Mouse (Mus musculus): Measurements from ENCODE around the gene AI661453. TPM values are rescaled to one million over a fixed set of nuclear protein-coding genes. Genes with fewer than 3 reads are reported as not detected.
"Not testable (repeated sequence)": the region's sequence is repeated elsewhere in the genome, so short reads cannot be mapped to it uniquely, and the experiment has no call there.

AI661453 gene
- polyA plus RNA-seq (2012) = not detected in 2 replicates

DNA sequence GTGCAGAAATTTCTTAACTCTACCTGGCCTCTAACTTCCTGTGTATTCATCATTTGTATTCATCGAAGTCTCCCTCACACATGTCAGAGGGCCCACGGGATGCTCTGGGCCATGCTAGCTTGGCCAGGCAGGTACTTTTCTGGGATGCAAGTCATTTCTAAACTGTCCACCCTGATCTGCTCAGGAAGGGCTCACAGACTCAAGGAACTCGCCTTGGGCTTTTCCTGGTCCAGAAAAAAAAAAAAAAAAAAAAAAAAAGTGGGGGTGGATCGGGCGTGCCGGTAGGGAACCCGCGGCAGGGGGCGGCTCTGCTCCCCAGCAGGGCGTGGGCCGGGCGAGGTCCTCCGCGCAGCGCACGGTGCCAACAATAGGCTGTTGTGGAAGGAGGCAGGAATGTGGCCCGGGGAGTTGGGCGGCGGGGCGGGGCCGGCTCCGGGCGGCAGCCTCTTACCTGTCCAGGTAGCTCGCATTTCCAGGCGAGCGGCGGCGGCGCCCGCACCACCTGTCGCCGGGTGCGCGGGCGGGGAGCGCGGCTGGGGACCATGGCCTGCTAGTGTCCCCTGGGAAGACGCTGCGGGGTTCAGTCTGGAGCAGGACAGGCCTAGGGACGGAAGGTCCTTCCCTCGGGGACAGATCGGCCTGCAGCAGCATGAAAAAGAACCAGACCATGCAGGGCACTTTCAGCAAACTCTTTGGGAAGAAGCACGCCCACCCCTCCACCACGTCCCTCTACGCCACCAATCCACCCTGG is at the start of gene AI661453:
Gene AI661453 (plus strand): TSS at position 460 of the 751 bp plus-strand sequence.
- no peaks in the 10 kb centered on the region for H3K36me3 ChIP-seq (ENCODE audit: control insufficient read depth)
- H3K4me1 ChIP-seq (ENCODE audit: control insufficient read depth) = no peaks in the 10 kb centered on the region; the same call in 1 of the 2 replicates
- no peaks in the 10 kb centered on the region for H3K9me3 ChIP-seq (ENCODE audit: control insufficient read depth, low read length)
- peak within 1 kb of the TSS; percentile 40 for H3K4me3 ChIP-seq (replicated peaks)
- TF ChIP-seq TAL1 (IDR thresholded peaks at IDR 0.05; ENCODE audit: low read length) (no peak), GATA1 (IDR thresholded peaks at IDR 0.05; ENCODE audit: low read length) (no peak)
- peaks cover 42% of the 10 kb centered on the region for H3K27me3 ChIP-seq (ENCODE audit: control insufficient read depth)

DNA sequence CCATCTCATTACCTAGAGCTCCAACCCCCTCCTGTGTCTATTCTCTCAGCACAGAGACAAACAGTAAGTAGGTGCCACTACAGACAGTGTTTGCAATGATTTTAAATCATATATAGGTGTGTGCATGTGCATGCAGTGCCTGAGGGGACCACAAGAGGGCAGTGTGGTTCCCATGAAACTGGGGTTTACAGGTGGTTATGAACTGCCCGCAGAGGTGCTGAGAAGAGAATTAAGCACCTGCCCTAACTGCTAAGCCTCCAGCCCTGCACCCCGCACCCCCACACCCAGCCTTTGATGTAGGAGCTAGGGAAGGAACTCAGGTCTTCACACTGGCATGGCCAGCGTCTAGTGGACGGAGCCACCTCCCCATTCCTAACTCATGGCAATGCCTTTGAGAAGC is 49.8 kb upstream of the AI661453 start:
- TF ChIP-seq TAL1 (IDR thresholded peaks at IDR 0.05; ENCODE audit: low read length) (no peak), GATA1 (IDR thresholded peaks at IDR 0.05; ENCODE audit: low read length) (no peak)
- no peaks in the 10 kb centered on the region for H3K27me3 ChIP-seq (ENCODE audit: control insufficient read depth)
- H3K36me3 ChIP-seq (ENCODE audit: control insufficient read depth) = peaks cover 4% of the 10 kb centered on the region; the same call in 1 of the 2 replicates
- peaks cover 7% of the 10 kb centered on the region for H3K9me3 ChIP-seq (ENCODE audit: control insufficient read depth, low read length)
- H3K4me3 ChIP-seq (replicated peaks) = no peak overlapping the region
- H3K4me1 ChIP-seq (ENCODE audit: control insufficient read depth) = no peaks in the 10 kb centered on the region

DNA sequence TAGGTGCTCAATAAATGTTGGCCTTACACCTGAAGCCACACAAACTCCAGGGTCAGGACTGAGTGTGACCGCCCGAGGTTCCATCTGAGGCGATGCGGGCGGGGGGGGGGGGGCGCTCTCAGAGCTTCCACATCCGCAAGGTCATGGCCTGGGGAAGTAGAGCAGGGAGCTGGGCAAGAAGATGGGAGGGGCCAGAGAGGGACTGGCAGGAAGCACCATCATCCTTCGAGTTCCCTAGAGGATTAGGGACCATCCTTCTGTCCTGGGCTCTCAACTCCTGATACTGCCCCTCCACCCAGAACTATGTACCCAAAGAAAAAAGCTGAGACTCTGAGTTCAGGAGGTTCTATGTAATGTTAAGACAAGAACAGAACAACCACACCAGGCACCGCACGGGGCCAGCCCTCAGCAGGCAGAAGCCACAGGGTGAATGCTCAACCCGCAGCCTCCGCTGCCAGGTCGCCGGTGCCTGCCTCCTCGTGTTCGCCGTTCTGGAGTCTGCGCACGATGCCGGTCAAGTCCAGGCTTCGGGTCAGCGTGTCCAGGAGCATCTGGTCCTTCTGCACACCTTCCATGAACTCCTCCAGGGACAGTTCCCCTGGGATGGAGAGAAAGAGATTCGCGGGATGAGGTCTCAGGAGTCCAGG is 42.1 kb upstream of the AI661453 start:
- Histone ChIP-seq H3K4me3 (replicated peaks) (no peak overlapping the region), H3K36me3 (ENCODE audit: control insufficient read depth) (no peaks in the 10 kb centered on the region), H3K27me3 (ENCODE audit: control insufficient read depth) (peaks cover 17% of the 10 kb centered on the region), H3K9me3 (ENCODE audit: control insufficient read depth, low read length) (no peaks in the 10 kb centered on the region), H3K4me1 (ENCODE audit: control insufficient read depth) (peaks cover 12% of the 10 kb centered on the region)
- TF ChIP-seq TAL1 (IDR thresholded peaks at IDR 0.05; ENCODE audit: low read length) (no peak), GATA1 (IDR thresholded peaks at IDR 0.05; ENCODE audit: low read length) (no peak)

DNA sequence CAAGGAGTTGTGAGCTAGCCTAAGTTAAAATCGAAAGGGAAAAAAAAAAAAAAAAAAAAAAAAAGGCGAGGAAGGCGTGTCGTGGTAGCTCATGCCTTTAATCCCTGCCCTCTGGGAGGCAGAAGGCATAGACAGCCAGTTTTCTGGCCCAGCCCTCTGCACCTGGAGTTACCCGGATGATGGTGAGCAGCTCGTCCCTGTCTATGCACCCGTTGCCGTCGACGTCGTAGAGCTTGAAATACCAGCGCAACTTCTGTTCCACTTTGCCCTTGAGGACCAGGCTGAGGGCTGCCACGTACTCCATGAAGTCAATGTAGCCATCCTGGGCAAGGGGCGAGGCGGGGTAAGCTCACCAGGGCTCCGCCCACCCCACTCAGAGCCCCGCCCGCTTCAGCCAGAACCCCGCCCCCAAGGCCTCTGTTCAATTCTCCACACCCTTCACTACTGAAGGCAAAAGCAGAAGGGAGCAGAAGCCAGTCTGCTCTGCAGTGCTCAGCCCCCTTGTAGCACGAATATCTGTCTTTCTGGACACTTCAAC is 41.0 kb upstream of the AI661453 start:
- peaks cover 17% of the 10 kb centered on the region for H3K27me3 ChIP-seq (ENCODE audit: control insufficient read depth)
- no peak for TF ChIP-seq TAL1 (IDR thresholded peaks at IDR 0.05; ENCODE audit: low read length)
- TF ChIP-seq GATA1 (IDR thresholded peaks at IDR 0.05; ENCODE audit: low read length) = no peak
- no peaks in the 10 kb centered on the region for H3K9me3 ChIP-seq (ENCODE audit: control insufficient read depth, low read length)
- H3K4me1 ChIP-seq (ENCODE audit: control insufficient read depth) = peaks cover 12% of the 10 kb centered on the region
- H3K36me3 ChIP-seq (ENCODE audit: control insufficient read depth) = no peaks in the 10 kb centered on the region
- H3K4me3 ChIP-seq (replicated peaks) = peak overlapping the region; percentile 56

DNA sequence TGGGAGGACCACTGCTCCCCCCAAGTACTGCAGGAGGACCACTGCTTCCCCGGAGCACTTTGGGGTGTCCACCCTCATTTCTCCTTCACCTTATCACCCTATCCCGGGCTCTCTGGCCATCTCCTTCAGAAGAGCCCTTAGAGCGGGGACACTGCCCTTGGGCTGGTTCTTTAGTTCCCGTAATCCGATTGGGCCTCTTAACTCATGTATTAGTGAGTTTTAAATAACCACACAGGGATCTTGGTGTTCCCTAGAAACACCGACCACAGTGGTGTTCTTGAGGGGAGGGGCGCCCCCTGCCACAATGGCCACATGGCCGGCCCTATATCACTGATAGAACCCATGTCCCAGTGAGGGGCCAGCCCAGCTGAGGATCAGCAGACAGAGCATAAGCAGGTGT is 37.3 kb upstream of the AI661453 start:
- Histone ChIP-seq H3K9me3 (ENCODE audit: control insufficient read depth, low read length) (no peaks in the 10 kb centered on the region), H3K27me3 (ENCODE audit: control insufficient read depth) (peaks cover 17% of the 10 kb centered on the region)

DNA sequence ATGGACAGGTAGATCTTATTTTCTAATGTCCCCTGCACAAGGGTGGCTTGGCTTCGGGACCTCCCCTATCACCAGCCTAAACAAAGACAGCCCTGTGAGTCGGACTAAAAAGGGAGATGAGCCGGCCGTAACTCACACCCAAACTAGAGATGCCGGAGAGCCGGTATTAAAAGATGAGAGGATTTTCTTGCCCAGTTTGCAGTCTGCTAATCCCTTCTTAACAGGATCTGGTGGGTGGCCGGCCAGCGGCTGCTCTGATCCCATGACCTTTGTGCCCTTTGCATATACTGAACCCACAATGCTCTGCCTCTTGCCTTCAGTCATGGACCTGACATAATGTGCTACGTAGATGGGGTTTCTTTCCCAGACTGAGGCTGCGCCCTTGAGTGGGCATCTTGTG is 36.0 kb upstream of the AI661453 start, which contains the start of gene Guca1a:
Gene Guca1a (minus strand): TSS at position 134 of the 400 bp plus-strand sequence.
- Histone ChIP-seq H3K36me3 (ENCODE audit: control insufficient read depth) (no peaks in the 10 kb centered on the region), H3K4me3 (replicated peaks) (no peak within 1 kb of the TSS), H3K27me3 (ENCODE audit: control insufficient read depth) (peaks cover 4% of the 10 kb centered on the region), H3K4me1 (ENCODE audit: control insufficient read depth) (peaks cover 6% of the 10 kb centered on the region), H3K9me3 (ENCODE audit: control insufficient read depth, low read length) (no peaks in the 10 kb centered on the region)
- TF ChIP-seq GATA1 (IDR thresholded peaks at IDR 0.05; ENCODE audit: low read length) (no peak), TAL1 (IDR thresholded peaks at IDR 0.05; ENCODE audit: low read length) (no peak)

More for the DNA sequence above, 37.3 kb upstream of the AI661453 start:
- peaks cover 12% of the 10 kb centered on the region for H3K4me1 ChIP-seq (ENCODE audit: control insufficient read depth)
- TF ChIP-seq TAL1 (IDR thresholded peaks at IDR 0.05; ENCODE audit: low read length) = no peak
- no peak for TF ChIP-seq GATA1 (IDR thresholded peaks at IDR 0.05; ENCODE audit: low read length)
- no peaks in the 10 kb centered on the region for H3K36me3 ChIP-seq (ENCODE audit: control insufficient read depth)
- H3K4me3 ChIP-seq (replicated peaks) = no peak overlapping the region

DNA sequence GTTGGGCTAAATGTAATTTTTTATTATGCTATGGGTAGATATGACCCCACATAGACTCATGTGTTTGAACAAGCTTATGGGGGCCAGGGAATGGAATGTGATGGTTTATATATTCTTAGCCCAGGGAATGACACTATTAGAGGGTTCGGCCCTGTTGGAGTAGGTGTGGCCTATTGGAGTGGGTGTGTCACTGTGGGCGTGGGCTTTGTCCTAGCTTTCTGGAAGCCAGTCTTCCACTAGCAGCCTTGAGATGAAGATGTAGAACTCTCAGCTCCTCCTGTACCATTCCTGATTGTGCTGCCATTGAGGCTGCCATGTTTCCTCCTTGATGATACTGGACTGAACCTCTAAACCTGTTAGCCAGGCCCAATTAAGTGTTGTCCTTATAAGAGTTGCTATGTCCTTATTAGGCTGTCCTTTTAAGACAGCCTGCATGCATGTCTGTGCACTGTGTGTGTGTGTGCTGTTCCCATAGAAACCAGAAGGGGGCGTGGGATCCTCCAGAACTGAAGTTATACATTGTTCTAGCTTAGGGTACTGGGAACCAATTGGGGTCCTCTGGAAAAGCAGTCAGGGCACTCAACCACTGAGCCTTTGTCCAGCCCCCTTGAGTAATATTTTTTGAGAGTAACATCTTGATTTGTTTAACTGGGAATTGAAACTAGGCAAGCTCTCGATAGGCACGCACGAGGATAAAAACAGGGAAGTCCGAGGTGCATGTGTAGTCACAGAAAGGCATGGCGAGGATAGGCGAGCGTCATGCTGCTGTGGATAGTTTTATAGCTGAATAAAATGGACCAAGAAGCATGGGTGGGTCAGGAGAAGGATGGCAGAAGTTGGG is 28.5 kb upstream of the AI661453 start:
- Histone ChIP-seq H3K9me3 (ENCODE audit: control insufficient read depth, low read length) (no peaks in the 10 kb centered on the region), H3K4me3 (replicated peaks) (no peak overlapping the region), H3K4me1 (ENCODE audit: control insufficient read depth) (no peaks in the 10 kb centered on the region), H3K36me3 (ENCODE audit: control insufficient read depth) (no peaks in the 10 kb centered on the region), H3K27me3 (ENCODE audit: control insufficient read depth) (peaks cover 32% of the 10 kb centered on the region)
- TF ChIP-seq GATA1 (IDR thresholded peaks at IDR 0.05; ENCODE audit: low read length) (no peak), TAL1 (IDR thresholded peaks at IDR 0.05; ENCODE audit: low read length) (no peak)

DNA sequence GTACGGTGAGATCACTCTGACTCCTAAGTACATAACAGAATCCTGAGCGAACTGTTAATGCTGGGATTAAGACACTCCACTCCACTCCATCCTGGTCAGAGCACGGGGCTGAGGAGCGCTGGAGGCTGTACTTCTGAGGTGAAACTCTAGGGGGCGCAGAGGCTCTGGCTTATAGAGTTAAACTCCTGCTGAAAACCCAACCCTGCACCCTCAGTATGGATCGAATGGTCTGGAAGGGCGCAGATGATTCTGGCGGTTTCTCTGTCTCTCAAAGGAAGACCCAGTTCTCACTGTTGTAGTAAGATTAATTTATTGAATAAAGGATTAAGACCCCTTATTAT is 27.9 kb upstream of the AI661453 start:
- H3K27me3 ChIP-seq (ENCODE audit: control insufficient read depth) = peaks cover 36% of the 10 kb centered on the region
- no peak overlapping the region for H3K4me3 ChIP-seq (replicated peaks)

DNA sequence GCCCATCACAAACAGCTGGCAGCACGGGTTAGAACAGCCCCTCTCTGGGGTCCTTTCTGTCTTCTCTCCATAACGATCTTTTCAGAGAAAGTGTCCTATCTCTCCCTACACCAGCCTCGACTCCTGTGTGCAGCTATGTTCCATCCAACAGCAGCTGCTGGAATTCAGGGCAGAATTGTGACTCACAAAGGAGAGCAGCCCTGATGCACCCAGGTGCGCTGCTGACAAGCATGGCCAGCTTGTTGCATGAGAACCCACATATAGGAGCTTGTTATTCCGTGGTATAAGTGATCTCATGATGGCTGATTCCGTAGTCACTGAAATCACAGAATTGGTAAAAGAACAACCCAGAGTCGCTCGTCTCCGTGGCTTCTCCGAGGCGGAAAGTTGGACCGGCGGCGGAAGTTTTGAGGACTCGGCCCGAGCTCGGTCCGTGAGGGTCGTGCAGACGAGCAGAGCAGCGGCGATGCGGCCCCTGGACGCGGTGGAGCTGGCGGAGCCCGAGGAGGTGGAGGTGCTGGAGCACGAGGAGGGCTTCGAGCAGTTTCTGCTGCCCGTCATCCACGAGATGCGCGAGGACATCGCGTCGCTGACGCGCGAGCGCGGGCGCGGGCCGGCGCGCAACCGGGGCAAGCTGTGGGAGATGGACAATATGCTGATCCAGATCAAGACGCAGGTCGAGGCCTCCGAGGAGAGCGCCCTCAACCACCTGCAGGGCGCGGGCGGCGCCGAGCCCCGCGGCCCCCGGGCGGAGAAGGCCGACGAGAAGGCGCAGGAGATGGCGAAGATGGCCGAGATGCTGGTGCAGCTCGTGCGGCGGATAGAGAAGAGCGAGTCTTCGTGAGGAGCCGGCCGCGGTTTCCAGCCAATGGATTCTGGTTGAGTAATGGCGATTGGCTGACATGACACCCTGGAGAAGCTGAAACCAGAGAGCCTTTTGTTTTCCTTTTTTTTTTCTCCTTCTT is 26.2 kb upstream of the AI661453 start:
- H3K4me3 ChIP-seq (replicated peaks); H3K4me1 ChIP-seq (ENCODE audit: control insufficient read depth); H3K9me3 ChIP-seq (ENCODE audit: control insufficient read depth, low read length); H3K36me3 ChIP-seq (ENCODE audit: control insufficient read depth): not testable (repeated sequence)
- H3K27me3 ChIP-seq (ENCODE audit: control insufficient read depth) = peaks cover 37% of the 10 kb centered on the region

More for the DNA sequence above, 27.9 kb upstream of the AI661453 start:
- H3K36me3 ChIP-seq (ENCODE audit: control insufficient read depth) = no peaks in the 10 kb centered on the region
- no peaks in the 10 kb centered on the region for H3K4me1 ChIP-seq (ENCODE audit: control insufficient read depth)
- no peaks in the 10 kb centered on the region for H3K9me3 ChIP-seq (ENCODE audit: control insufficient read depth, low read length)
- TF ChIP-seq GATA1 (IDR thresholded peaks at IDR 0.05; ENCODE audit: low read length) (no peak), TAL1 (IDR thresholded peaks at IDR 0.05; ENCODE audit: low read length) (no peak)
